Mouse (Mus musculus) gastrocnemius, postnatal 4 days (tissue): ENCODE results near the gene Il17re. TPM values are rescaled to one million over a fixed set of nuclear protein-coding genes. Genes with fewer than 3 reads are reported as not detected.

Experiments
- DNase-seq, 2 experiments: peaks; one replicate each; pipeline ENCODE4 v3.0.0; 2021 to 2022; ENCODE audit warnings: low spot score in 2 of 2, mixed read lengths in 2 of 2
- total RNA-seq, 2 experiments: library from RNA; stranded (reverse); gene quantifications; 2 replicates each; pipeline ENCODE4 v1.2.3; 2021

Il17re gene
- total RNA-seq, 2 experiments from 2014 or later: 0.52 to 0.88 TPM

DNA sequence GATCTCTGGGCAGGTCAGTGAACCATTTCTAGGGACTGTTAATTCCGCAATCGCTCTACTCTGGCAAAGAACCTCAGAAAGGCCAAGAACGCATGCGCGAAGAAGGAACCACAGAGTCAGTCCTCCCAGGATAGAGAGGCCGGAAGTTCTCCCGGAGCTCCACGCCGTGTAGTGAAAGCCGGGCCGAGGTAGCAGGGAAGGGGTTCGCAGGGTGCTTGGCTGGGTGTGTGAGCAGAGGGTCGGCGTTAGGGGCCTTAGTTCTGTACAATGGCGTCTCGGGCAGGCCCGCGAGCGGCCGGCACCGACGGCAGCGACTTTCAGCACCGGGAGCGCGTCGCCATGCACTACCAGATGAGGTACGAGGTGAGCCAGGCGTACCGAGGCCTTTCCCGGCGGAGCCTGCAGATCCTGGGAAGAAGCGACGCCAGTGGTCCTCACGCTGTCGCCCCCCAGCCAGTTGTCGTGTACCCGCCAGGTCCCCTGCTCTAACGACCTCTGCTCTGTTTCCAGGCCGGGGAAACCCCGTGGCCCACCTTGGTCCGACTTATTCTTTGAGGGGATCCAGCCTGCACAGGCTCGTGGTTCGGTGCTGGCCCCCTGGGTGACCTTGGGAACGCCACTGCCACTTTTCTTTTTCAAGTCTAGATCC lies 15.7 kb upstream of the Il17re start, which contains the start of gene Jagn1:
Jagn1 (plus strand) TSS at position 128 of the 649 bp plus-strand sequence.
- DNase-seq: peak; percentile 79 to 87

GRCm38 (mm10) chr6:113443091-113443490 lies 15.2 kb upstream of the Il17re start:
- DNase-seq: no peak

DNA sequence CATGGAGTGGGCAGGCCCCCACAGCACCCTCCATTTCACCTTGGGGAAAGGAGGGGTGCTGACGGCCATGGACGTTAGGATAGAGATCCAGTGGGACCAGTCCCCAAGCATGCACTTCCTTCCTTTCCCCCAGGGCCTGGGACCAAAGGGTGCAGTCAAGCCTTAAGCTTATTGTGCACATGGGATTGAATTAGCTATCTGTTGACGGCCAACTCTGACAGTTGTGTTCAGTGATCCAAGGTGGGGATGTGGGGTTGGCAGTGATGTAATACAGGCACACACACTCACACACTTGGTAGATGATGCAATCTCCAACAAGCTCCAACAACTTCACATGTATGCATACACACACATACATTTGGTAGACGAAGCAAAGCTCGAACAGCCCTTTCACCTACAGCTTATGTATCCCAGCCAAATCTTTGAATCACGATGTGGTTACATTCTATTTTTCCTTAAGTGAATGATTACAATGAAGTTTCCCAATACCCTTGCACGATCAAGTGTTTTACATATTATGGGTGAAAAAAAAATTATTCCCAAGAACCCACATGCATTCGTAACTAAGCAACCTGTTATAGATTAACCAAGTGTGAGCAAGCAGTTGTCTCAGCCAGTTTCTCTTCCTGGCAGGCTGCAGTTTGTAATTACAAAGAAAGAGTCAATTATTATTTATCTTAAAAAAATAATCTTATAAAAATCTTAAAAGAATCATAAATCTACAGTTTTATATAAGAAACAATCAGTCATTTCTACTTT lies 13.9 kb upstream of the Il17re start:
- no peak for DNase-seq

DNA sequence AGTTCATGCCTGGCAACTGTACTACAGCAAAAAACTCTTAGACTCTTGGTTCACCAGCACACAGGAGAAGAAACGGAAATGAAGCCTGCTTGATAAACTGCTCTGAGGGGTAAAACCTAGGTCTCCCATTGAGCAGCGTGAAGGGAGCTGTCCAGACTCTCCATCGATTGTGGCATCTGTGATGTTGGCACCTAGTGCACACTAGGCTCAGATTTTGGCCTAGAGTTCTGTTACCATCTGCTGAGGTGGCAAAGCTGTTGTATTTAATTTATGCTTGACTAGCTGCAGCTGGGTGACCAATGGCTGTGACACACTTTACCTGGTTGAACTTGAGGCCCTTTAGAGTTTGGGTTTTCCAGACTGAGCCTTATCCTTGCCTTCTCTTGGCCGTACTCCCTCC lies 10.6 kb upstream of the Il17re start:
- no peak for DNase-seq

DNA sequence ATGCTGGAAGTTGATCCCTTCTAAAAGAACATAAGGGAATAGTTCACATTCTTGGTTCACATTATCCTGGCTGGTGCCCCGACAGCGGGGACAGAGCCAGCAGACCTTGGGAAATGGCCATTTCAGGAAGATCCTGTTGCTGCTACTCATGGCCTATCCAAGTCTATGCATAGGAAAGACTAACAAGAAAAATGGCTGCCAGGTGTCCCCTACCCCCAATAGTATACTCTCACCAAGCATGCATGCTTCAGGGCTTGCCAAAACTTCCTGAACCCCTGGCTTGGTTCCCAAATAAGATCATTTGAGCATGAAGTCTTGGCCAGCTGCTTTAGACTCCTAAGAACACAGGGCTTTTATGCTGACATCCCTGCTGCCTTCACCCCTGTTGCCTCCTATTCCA lies 6.4 kb upstream of the Il17re start:
- DNase-seq: peak in 1 of 2 experiments; percentile 28

GRCm38 (mm10) chr6:113455007-113455406 lies 3.3 kb upstream of the Il17re start:
- DNase-seq: no peak

DNA sequence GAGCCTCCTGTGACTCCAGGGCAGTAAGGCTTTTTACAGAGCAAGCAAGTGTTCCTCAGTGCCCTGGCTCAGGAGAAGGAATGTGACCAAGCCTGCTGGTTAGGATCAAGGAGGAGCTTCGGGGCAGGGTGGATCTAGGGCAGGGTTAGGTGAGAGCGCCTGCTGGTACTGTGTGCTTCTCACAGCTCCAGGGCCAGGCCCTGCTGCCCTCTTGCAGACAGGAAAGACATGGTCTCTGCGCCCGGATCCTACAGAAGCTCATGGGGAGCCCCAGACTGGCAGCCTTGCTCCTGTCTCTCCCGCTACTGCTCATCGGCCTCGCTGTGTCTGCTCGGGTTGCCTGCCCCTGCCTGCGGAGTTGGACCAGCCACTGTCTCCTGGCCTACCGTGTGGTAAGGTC lies 351 bp downstream of the Il17re start:
- DNase-seq: no peak

DNA sequence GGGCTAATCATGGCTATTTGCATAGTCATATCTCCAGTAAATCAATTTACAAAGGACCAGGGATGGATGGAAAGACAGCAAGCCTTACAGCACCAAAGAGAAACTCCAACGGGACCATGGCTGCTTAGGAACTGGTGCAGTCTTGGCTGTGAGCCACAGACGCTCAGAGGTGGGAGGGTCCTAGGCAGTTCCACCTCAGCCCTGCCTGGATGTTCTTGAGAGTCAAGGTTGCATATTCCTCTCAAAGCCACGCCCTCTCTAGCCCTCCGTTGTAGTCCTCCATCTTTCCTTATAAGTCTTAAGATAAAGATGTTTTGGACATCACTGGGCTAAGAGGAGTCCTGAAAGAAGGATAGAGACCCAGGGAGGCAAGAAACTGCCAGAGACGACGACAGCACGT lies 5.8 kb downstream of the Il17re start:
- no peak for DNase-seq

DNA sequence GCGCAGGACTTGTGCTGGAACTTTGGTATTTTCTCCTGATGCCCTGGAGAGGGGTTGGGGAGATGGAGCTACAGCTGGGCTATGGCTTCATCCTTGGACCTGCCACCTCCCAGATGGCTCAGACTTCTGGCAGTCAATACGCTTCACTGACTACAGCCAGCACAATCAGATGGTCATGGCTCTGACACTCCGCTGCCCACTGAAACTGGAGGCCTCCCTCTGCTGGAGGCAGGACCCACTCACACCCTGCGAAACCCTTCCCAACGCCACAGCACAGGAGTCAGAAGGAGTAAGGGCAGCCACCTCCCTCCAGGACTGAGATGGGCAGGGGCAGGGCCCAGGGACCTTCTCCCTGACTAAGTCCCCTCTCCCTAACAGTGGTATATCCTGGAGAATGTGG lies 7.3 kb downstream of the Il17re start:
- DNase-seq: peak in 1 of 2 experiments; percentile 33

- DNase-seq: no peak
Measured at GRCm38 (mm10) chr6:113468512-113468911, 10.2 kb downstream of the Il17re start.

DNA sequence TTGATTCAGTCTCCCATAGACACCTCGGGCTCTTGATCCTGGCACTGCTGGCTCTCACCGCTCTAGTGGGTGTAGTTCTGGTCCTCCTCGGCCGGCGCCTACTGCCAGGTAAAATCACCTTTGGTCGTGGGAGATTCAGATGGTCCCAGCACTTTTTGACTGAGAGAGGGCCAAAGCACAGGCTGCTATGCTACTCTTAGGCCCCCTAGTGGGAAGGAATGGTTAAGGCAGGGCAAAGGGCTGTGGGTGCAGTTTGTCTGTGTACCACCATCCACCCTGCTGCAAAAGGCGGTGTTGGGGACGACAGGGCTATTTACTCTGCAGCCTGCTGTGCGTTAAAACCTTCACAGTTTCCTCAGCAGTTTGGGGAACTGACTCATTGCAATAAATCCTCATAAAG lies 10.7 kb downstream of the Il17re start:
- DNase-seq: peak in 1 of 2 experiments; percentile 67

DNA sequence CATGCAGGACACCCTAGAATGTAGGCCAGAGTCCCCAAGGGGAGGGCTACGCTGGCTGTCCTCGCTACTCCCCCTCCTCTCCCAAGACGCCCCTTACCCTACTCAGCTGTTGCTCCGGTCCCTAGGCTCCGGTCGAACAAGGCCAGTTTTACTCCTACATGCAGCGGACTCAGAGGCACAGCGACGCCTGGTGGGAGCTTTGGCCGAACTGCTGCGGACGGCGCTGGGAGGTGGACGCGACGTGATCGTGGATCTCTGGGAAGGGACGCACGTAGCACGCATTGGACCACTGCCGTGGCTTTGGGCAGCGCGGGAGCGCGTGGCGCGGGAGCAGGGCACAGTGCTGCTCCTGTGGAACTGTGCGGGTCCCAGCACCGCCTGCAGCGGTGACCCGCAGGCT lies 11.1 kb downstream of the Il17re start:
- DNase-seq: peak; percentile 67 to 79

DNA sequence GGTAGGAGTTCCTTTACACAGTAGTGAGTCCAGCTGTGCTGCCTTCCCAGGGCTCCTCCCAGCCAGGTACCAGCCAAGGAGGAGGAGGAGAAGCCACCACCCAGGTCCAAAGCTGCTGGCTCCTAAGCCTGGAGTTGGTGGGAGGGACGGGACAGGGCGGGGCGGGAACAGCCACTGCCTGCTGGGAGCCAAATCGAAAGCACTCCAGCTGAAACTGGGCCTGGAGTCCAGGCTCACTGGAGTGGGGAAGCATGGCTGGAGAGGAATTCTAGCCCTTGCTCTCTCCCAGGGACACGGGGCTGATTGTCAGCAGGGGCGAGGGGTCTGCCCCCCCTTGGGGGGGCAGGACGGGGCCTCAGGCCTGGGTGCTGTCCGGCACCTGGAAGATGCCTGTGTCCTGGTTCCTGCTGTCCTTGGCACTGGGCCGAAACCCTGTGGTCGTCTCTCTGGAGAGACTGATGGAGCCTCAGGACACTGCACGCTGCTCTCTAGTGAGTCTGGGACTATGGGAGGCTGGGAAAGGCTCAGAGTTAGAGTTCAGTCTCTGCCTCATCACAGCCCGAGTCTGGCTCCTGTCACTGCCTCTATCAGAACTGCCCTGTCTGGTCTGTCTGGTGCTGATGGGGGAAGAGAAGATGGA lies 13.1 kb downstream of the Il17re start, which contains the start of gene Il17rc:
Il17rc (plus strand) TSS at position 131 of the 640 bp plus-strand sequence.
- peak in 1 of 2 experiments; percentile 69 for DNase-seq

DNA sequence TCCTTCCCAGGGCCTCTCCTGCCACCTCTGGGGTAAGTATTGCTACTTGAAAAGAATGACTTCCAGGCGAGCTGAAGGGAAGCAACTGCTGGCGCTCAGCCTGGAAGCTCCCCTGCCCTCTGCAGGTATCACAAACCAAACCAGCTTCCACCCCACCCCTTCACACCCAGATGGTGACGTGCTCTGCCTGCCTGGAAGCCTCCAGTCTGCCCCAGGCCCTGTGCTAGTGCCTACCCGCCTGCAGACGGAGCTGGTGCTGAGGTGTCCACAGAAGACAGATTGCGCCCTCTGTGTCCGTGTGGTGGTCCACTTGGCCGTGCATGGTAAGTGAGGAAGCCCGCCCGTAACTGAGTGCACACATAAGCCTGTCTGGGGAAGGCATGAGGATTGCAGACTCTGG lies 13.8 kb downstream of the Il17re start:
- no peak for DNase-seq

- no peak for DNase-seq
Measured at GRCm38 (mm10) chr6:113473246-113473645, 15.0 kb downstream of the Il17re start.

GRCm38 (mm10) chr6:113473715-113474114 lies 15.4 kb downstream of the Il17re start:
- no peak for DNase-seq

DNA sequence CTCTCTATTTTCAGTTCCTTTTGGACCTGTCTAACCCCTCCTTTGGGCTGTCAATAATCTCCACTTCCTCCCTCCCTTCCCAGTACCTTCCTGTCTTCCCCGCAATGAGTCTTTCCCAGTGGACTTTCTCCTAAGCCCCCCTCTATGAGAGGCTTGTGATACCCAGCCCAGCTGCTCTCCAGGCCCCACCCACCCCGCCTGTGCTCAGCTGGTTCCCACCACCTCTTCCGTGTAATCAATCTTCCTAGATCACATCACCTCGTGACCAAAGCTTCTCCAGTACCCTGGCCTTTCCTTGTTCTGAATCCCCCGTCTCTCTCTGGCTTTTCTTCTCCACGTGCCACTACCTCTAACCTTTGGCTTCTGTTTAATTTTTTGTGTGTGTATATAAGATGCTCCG lies 19.1 kb downstream of the Il17re start:
- DNase-seq: no peak

- DNase-seq: no peak
Measured at GRCm38 (mm10) chr6:113478906-113479305, 20.6 kb downstream of the Il17re start.

GRCm38 (mm10) chr6:113480555-113481373 lies 22.5 kb downstream of the Il17re start:
- DNase-seq: no peak

DNA sequence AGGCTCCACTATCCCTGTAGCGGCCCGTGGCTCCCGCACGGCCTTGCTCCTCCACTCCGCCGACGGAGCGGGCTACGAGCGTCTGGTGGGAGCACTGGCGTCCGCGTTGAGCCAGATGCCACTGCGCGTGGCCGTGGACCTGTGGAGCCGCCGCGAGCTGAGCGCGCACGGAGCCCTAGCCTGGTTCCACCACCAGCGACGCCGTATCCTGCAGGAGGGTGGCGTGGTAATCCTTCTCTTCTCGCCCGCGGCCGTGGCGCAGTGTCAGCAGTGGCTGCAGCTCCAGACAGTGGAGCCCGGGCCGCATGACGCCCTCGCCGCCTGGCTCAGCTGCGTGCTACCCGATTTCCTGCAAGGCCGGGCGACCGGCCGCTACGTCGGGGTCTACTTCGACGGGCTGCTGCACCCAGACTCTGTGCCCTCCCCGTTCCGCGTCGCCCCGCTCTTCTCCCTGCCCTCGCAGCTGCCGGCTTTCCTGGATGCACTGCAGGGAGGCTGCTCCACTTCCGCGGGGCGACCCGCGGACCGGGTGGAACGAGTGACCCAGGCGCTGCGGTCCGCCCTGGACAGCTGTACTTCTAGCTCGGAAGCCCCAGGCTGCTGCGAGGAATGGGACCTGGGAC lies 24.3 kb downstream of the Il17re start:
- no peak for DNase-seq
